ENCODE assay signal across 8 mouse cellular contexts in genomic region chr6:83762344-83762743, GRCm38 (mm10). TPM values are rescaled to one million over a fixed set of nuclear protein-coding genes. Genes with fewer than 3 reads are reported as not detected.
DNase-seq lines count a peak whose midpoint lies in the region; ATAC-seq and TF ChIP-seq lines count a peak whose summit lies in the region.

Gene Ankrd53, plus strand, starts transcription at chr6:83762644.

- peak within 1 kb of the TSS; percentile 82 for H3K4me2 ChIP-seq in heart, embryonic 12.5 days
- peak within 1 kb of the TSS; percentile 51 for H3K4me2 ChIP-seq in liver, embryonic 16.5 days (ENCODE audit: low read depth, low read length)

- H3K27me3 ChIP-seq in heart, embryonic 12.5 days (replicated peaks) = peaks cover 79% of the 10 kb centered on the region
- H3K27me3 ChIP-seq in E14TG2a.4 (ENCODE audit: insufficient read depth, low read length) = peaks cover 85% of the 10 kb centered on the region
- peaks cover 82% of the 10 kb centered on the region for H3K27me3 ChIP-seq in hindbrain, embryonic 10.5 days (ENCODE audit: insufficient read depth, poor library complexity, severe bottlenecking)
- H3K27me3 ChIP-seq in liver, embryonic 16.5 days (ENCODE audit: control insufficient read depth, insufficient read depth, low read depth, low read length) = peaks cover 59% of the 10 kb centered on the region

- peaks cover 23% of the 10 kb centered on the region for H3K4me1 ChIP-seq in heart, embryonic 12.5 days (replicated peaks)
- H3K4me1 ChIP-seq in E14TG2a.4 (replicated peaks; ENCODE audit: low read depth, low read length) = peaks cover 31% of the 10 kb centered on the region
- H3K4me1 ChIP-seq in hindbrain, embryonic 10.5 days (replicated peaks) = peaks cover 20% of the 10 kb centered on the region
- H3K4me1 ChIP-seq in liver, embryonic 16.5 days (ENCODE audit: control insufficient read depth, low read depth, low read length) = peaks cover 3% of the 10 kb centered on the region

- peak within 1 kb of the TSS; percentile 45 for H3K4me3 ChIP-seq in heart, embryonic 12.5 days
- peak within 1 kb of the TSS; percentile 60 for H3K4me3 ChIP-seq in E14TG2a.4 (replicated peaks; ENCODE audit: low read length)
- H3K4me3 ChIP-seq in hindbrain, embryonic 10.5 days = peak within 1 kb of the TSS; percentile 46
- peak within 1 kb of the TSS; percentile 28 for H3K4me3 ChIP-seq in liver, embryonic 16.5 days (ENCODE audit: low read depth, low read length)

- no peak for TF ChIP-seq CTCF in E14TG2a.4 (conservative IDR thresholded peaks at IDR 0.05; ENCODE audit: low read length)

- H3K9ac ChIP-seq in heart, embryonic 12.5 days = peak within 1 kb of the TSS; percentile 64
- no peak within 1 kb of the TSS for H3K9ac ChIP-seq in liver, embryonic 16.5 days (ENCODE audit: low read depth, low read length)

- WGBS in heart, embryonic 12.5 days = 30% methylated on average over 6 of the region's 6 CpGs
- WGBS in hindbrain, embryonic 10.5 days = 19% methylated on average over 6 of the region's 6 CpGs
- WGBS in liver, embryonic 16.5 days (ENCODE audit: insufficient replicate concordance) = 24% methylated on average over 6 of the region's 6 CpGs

- no peak for DNase-seq in heart, postnatal 4 days
- no peak for DNase-seq in hindbrain, embryonic 10.5 days (ENCODE audit: low spot score)
- DNase-seq in cerebellum, adult 9-11 months = no peak
- no peak for DNase-seq in adrenal gland, postnatal 4 days (ENCODE audit: low spot score in 2 of 2)

- no peak for ATAC-seq in heart, embryonic 12.5 days (ENCODE audit: insufficient number of reproducible peaks, low FRiP score)
- no peak for ATAC-seq in liver, embryonic 16.5 days (ENCODE audit: low read depth)
- ATAC-seq in cerebellum, adult (ENCODE audit: insufficient number of reproducible peaks, low FRiP score, low TSS enrichment) = no peak

- H3K36me3 ChIP-seq in heart, embryonic 12.5 days = no peaks in the 10 kb centered on the region
- no peaks in the 10 kb centered on the region for H3K36me3 ChIP-seq in E14TG2a.4 (ENCODE audit: insufficient read depth, low read length)
- H3K36me3 ChIP-seq in hindbrain, embryonic 10.5 days = no peaks in the 10 kb centered on the region
- H3K36me3 ChIP-seq in liver, embryonic 16.5 days (ENCODE audit: control insufficient read depth, insufficient read depth) = no peaks in the 10 kb centered on the region

- H3K9me3 ChIP-seq in heart, embryonic 12.5 days (replicated peaks) = no peaks in the 10 kb centered on the region
- no peaks in the 10 kb centered on the region for H3K9me3 ChIP-seq in E14TG2a.4 (ENCODE audit: low read length)
- H3K9me3 ChIP-seq in hindbrain, embryonic 10.5 days = no peaks in the 10 kb centered on the region
- H3K9me3 ChIP-seq in liver, embryonic 16.5 days (replicated peaks; ENCODE audit: control insufficient read depth, low read length) = no peaks in the 10 kb centered on the region

- H3K27ac ChIP-seq in heart, embryonic 12.5 days (ENCODE audit: poor library complexity, severe bottlenecking) = no peak within 1 kb of the TSS
- no peak within 1 kb of the TSS; the same call in 1 of the 2 replicates for H3K27ac ChIP-seq in hindbrain, embryonic 10.5 days
- no peak within 1 kb of the TSS for H3K27ac ChIP-seq in liver, embryonic 16.5 days (ENCODE audit: low read length)

RNA-seq across cellular contexts. Expression of gene Ankrd53, which starts in this region (rescaled TPM):
- not detected in 2 replicates for polyA plus RNA-seq in heart, embryonic 12.5 days (2016; fragmentation: Nextera tagmentation; extraction: Ambion mirVana)
- not detected for total RNA-seq in heart, postnatal 4 days (2021)
- 0.12 TPM in 1 of 2 replicates, not detected in the other for polyA plus RNA-seq in hindbrain, embryonic 10.5 days (2016; fragmentation: Nextera tagmentation; extraction: Ambion mirVana)
- polyA plus RNA-seq in liver, embryonic 16.5 days (2015; fragmentation: Nextera tagmentation; extraction: Ambion mirVana) = not detected in 2 replicates
- total RNA-seq in adrenal gland, postnatal 4 days (2021) = under 1 TPM; 0.28 to 0.39 TPM
